Mouse (Mus musculus) testis, postnatal 10 days (tissue): Measurements from ENCODE around the gene Spef1.
A peak's percentile ranks its signal among the peaks of the same experiment; 100 is the strongest.

Experiments
- DNase-seq: peaks from one replicate; pipeline ENCODE4 v3.0.0; 2021; ENCODE audit warnings: low spot score

Gene Spef1

DNA sequence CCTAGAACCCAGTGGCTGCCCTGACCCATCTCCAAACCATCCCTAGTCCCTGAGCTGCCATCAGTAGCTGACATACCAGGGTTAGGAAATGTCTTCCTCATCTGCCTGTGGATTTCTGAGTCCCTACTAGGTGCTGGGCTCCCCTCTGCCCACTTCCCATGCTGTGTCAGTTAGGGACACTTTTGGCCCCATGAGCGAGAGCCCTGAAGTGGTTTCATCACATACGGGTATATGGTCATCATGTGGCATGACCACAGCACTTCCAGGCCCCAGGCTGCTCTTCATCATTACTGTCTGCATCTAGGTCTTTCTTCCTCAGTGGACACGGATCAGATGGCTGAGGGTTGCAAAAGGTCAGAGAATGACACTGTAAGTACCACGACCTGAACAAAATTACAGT lies 19.7 kb upstream of the Spef1 start, which contains the start of gene Ap5s1:
Ap5s1 (plus strand) TSS at position 301 of the 400 bp plus-strand sequence.
- no peak for DNase-seq

GRCm38 (mm10) chr2:131205521-131206182 lies 18.6 kb upstream of the Spef1 start:
- DNase-seq = no peak

DNA sequence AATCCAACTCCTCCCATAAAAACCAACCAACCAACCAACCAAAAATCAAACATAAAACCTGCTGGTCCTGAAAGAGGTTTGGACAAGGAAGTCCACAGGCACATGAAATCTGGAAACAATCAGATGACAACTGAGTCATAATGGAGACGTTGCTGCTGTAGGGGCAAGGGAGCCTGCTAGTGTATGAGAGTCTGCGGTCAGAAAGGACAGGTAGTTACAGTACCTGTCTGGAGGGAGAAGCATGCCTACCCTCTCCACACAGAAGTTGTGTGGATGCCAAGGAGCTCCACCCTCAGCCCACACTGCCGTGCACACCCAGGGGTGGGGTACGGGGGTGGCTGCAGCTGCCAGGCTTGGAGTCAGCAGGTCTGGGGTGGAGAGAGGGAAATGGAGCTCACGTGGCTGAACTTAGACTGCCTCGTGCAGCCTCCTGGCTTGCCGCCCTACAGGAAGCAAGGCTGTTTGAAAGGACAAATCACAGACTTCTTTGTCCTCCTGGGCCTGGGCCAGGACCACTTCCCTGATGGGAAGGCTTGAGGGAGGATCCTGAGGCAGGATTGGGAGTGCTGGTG lies 17.4 kb upstream of the Spef1 start:
- DNase-seq = peak; percentile 95

DNA sequence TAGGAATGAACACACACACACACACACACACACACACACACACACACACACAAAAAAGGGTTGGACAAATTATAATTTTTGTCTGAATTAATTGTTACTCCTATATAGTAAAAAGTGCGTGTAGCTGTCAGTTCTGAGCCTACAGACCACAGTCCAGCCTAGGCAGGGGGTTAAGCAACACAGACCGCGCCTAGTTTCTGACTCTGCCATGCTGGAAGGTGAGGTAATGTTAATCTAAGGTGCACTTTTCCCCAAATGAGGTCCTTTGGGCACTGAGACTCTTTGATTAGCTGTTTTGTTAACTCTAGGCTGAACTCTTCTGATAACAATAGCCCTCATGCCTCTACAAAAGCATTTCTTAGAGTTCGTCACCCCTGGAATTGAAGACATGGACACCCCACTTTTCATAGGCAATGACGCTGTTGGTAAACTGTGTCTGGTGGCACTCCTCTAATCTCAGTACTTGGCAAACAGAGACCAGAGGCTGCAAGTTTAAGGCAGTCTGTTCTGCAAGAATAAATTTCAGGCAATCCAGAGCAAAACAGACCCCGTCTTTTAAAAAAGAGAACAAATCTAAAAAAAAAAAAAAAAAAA lies 16.8 kb upstream of the Spef1 start:
- DNase-seq = no peak

GRCm38 (mm10) chr2:131201262-131201661 lies 14.2 kb upstream of the Spef1 start:
- DNase-seq = no peak

DNA sequence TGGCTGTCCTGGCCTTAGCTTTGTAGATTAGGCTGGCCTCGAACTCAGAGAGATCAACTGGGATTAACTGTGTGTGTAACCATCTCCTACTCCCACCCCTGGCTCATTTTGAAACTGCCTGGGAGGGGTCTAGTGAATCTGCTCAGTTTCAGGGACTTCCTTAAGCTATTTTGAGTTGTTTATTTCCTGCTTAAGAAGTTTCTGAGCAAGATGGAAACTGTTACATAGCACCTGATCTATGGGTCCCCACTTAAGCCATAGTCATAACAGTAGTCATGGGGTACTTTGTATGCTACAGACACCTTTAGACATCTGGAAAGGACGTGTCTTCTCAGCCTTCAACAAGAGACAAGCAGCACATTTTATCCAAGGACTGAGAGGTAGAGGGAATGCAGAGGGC lies 13.6 kb upstream of the Spef1 start:
- no peak for DNase-seq

DNA sequence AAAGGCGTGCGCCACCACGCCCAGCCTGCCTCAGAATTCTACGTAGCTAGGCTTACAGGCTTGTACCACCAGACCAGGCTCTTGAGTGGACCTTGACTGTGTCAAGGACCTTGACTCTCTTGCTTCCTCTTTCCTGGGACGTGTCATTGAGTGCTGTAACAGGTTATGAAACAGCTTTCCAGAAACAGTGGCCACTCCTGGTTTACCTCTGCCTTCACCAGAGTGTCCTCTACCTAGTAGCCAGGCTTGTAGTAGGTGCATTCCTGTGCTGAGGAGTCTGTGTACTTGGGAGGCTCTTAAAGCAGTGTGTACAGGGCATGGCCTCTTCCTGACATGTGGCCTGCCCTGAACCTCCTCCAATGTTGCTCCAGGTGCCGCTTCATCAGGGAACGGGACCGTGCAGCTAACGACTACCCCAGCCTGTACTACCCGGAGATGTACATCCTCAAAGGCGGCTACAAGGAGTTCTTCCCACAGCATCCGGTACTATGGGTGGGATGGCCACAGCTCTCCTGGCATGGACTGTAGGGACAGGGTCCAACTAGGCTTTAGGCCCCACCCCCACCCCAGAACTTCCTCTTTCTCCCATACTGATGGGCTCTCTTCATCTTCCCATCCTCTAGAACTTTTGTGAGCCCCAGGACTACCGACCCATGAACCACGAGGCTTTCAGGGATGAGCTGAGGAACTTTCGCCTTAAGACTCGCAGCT lies 9.7 kb upstream of the Spef1 start:
- no peak for DNase-seq

GRCm38 (mm10) chr2:131191005-131191390 lies 3.9 kb upstream of the Spef1 start:
- no peak for DNase-seq

DNA sequence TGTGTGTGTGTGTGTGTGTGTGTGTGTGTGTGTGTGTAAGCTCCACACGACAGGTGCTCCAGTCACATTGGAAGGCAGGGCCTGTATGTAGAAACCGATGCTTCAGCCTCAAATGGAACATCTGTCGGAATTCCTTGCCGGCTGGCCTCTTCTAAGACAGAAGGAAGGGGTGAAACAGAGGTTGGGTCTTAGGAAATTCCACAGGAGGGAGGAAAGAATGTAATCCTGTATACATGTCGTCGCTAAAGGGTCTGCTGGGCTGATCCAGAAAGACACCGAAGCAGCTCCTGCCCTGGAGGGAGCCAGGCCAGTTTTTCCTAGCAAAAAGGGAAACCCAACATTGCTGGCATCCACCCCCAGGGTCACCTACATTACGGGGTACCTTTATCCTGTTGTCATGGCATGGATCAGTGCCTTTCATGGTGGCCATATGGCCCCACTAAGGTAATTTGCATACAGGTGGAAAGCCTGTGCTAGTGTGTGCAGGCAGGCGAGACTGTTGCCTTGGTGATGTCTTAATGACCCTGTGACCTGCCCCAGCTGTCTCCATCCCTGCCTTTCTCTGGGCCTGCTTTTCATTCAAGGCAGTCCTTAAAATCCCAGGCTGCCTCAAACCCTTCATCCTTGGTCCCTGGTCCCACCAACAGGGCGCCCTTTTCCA lies 3.4 kb upstream of the Spef1 start:
- DNase-seq = no peak

DNA sequence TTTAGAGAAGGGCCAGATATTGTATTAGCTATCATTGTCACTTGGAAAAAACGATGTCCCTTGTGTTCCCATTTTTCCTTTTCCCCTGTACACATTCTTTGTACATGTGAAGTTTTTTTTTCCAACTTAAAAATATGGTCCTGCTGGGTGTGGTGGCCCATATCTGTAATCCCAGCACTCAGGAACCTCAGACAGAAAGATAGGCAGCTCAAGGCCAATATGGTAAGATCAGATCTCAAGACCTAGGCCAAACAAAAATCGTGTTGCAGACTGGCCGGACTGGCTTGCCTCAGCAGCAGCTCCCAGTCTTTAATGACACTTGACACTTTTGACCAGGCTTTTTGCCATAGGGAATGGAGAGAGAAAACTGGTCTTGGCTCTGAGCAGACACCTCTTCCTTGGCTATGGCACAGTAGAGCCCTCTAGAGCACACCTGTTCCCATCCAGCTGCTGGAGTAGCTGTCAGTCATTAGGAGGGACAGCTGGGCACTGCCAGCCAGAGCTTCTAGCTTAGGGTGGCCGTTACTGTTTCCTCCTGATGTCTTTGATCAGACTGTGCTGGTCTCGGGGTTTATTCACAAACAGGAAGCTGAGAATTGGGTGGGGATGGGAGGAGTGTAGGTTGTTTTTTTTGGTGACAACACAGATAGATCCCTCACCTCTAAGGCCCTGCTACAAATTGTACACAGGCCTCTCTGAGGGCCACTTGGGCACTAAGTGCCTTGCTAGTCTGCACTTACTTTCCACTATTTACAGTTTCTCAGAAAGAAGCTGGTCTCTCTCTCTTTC lies 2.6 kb upstream of the Spef1 start:
- no peak for DNase-seq

DNA sequence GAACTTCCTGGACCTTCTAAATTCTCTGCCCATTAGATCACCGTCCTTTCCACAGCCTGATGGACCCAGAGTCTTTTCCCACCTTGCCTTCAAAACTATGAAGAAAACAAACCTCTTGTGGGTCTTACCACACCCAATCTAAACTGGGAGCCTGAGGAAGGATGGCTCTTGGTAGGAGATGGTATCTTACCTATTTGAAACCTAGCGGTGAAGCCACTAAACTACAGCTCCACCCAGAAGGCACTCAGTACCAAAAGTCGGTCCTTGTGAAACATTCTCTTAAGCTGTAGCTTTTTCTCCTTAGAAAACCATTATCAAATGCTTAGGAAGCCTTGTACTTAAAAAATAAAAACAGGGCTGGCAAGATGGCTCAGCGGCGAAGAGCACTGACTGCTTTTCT lies 1.2 kb upstream of the Spef1 start:
- DNase-seq = no peak

- DNase-seq = no peak
These were observed 480 bp upstream of the Spef1 start for GRCm38 (mm10) chr2:131187602-131187922.

GRCm38 (mm10) chr2:131186343-131186742 lies 739 bp downstream of the Spef1 start:
- no peak for DNase-seq

DNA sequence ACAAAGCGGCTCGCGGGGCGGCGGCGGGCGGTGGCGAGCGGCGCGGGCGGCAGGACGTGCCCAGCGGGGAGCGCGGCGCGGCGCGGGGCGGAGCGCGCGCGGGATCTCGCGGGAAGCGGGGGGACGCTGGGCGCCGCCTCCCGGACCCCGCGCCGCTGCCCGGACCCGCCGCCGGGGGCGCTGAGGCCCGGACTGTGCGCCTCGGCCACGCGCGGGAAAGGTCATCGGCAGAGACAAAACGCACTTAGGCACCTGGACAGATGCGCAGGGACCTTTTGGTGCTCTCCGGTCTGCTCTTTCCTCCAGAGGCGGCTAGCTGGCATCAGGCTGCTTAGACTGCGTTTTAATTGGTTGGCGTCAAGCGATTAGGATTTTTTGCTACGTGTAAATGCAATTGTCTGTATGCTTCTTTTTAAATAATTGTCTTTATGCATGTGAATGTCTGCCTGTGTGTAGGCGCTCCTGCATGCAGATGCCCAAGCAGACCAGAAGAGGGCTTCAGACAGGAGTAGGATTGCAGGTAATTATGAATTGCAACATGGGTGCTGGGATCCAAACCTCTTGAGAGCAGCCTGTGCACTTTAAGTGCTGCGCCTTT lies 7.0 kb downstream of the Spef1 start, which contains the start of gene Cenpb:
Cenpb (minus strand) TSS at position 78 of the 598 bp plus-strand sequence.
- peak; percentile 92 for DNase-seq

- DNase-seq = peak; percentile 76
These were observed 7.7 kb downstream of the Spef1 start for GRCm38 (mm10) chr2:131179246-131179886.

- DNase-seq = peak; percentile 58
These were observed 8.2 kb downstream of the Spef1 start for GRCm38 (mm10) chr2:131178828-131179245.

DNA sequence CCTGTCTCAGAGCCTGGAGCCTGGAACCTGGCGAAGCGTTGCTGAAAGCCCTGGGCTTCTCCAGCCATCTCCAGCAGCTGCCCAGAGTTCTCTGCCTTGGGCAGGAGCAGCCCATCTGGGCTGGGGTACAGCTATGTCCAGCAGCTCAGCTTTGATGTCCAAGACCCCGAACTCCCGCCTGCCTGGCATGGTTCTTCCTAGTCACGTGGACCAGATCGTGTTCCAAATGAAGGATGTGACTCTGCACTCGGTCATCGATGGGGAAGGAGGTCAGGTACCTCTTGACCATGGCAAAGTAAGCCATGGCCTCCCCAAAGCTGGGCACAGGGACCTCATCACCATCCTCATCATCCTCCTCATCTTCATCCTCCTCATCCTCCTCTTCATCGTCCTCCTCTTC lies 9.2 kb downstream of the Spef1 start:
- no peak for DNase-seq

DNA sequence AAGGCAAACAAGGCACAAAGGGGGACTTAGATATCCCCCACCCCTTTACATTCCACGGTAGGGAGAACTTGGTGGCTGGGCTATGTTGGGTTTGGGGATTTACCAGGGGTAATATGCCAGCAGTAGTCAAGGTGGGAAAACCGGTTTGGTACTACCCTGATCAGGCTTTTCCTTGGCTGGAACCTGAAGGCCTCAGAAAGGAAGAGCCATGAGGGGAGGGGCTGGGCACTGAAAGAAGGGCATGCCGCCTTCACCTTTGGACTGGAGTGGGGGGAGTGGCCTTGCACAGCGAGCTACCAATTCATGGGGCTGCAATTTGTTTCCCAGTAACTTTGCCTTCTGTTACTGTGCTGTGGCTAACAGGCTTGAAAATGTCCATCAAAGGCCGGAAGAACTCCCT lies 10.6 kb downstream of the Spef1 start:
- peak; percentile 40 for DNase-seq

DNA sequence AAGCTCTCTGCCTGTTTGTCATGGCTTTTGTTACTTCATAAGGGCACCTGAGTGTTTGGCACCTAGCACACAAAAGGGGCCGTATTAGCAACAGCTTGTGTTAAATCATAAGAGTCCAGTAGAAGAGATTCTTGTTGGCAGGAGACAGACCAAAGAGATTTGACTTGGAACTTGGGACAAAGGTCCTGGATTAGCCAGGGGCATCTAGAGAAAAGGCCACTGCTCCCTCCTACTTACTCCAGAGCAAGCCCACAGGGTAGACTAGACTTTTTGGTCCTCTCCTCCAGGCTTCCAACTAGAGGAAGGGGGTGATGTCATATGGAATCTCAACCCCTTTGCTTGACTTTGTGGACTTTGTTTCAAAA lies 11.2 kb downstream of the Spef1 start:
- no peak for DNase-seq

GRCm38 (mm10) chr2:131175286-131175944 lies 11.7 kb downstream of the Spef1 start:
- no peak for DNase-seq
